Mouse (Mus musculus): ENCODE results near the gene Tnnc1.

DNA sequence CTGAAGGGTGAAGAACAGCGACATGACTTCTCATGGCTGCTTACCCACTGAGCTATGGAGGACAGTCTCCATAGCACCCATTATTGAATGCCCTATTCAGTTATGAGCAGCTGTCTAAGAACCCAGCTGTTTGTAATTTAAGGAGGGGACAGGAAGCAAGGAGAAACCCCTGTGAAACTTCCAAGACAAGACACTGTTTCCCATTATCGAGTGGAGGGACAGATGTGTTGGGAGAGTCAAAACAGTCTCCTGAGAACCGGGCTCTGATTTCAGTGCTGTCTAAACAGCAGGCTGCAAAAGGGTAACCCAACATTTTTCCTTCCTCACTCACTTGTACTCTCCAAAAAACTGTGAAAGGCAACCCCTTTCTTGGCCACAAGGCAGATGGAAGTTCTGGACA is 32.4 kb downstream of the Tnnc1 start:
- TF ChIP-seq EP300 (IDR thresholded peaks at IDR 0.05; ENCODE audit: insufficient read depth, low read depth, low read length) (no peak), CTCF (IDR thresholded peaks at IDR 0.05; ENCODE audit: low read depth, low read length) (no peak), POLR2A (IDR thresholded peaks at IDR 0.05; ENCODE audit: insufficient read depth, low read length) (no peak)

All from ES-Bruce4 (cell line).